Mouse (Mus musculus) stomach, embryonic 14.5 days (tissue): Measurements from ENCODE around the gene Dcp1a. TPM values are rescaled to one million over a fixed set of nuclear protein-coding genes. Genes with fewer than 3 reads are reported as not detected.

Experiments used
- ATAC-seq: fragments of 200-750 bp; cut with Nextera tagmentation; 2 replicates; pipeline ENCODE4 v1.8.0; 2017; ENCODE audit warnings: low read depth, moderate TSS enrichment; ENCODE audit not compliant: insufficient number of reproducible peaks, insufficient read depth, low FRiP score
- H3K27ac ChIP-seq: fragments of 300-500 bp; sonication (generic); 2 replicates; pipeline ENCODE4 v1.5.1; 2014; ENCODE audit warnings: mild to moderate bottlenecking, low read length, moderate library complexity, mixed read lengths
- H3K27me3 ChIP-seq: fragments of 300-500 bp; sonication (generic); 2 replicates; pipeline ENCODE4 v1.6.1; 2014; ENCODE audit warnings: low read length, control low read depth, mixed read lengths; ENCODE audit not compliant: control insufficient read depth, insufficient read depth
- H3K36me3 ChIP-seq: fragments of 300-500 bp; sonication (generic); 2 replicates; pipeline ENCODE4 v1.6.1; 2014; ENCODE audit warnings: mild to moderate bottlenecking, control low read depth, low read length, moderate library complexity, mixed read lengths; ENCODE audit not compliant: control insufficient read depth, insufficient read depth
- H3K4me1 ChIP-seq: fragments of 300-500 bp; sonication (generic); 2 replicates; pipeline ENCODE4 v1.6.1; 2014; ENCODE audit warnings: low read length, control low read depth, mixed read lengths; ENCODE audit not compliant: control insufficient read depth, insufficient read depth
- H3K4me2 ChIP-seq: fragments of 300-500 bp; sonication (generic); replicated peaks from 2 replicates; pipeline ENCODE4 v1.6.1; 2014; ENCODE audit warnings: low read depth, low read length, control low read depth
- H3K4me3 ChIP-seq: fragments of 300-500 bp; sonication (generic); 2 replicates; pipeline ENCODE4 v1.5.1; 2014; ENCODE audit warnings: low read depth, low read length, control low read depth
- H3K9ac ChIP-seq: fragments of 300-500 bp; sonication (generic); replicated peaks from 2 replicates; pipeline ENCODE4 v1.6.1; 2014; ENCODE audit warnings: low read depth, mild to moderate bottlenecking, control low read depth, low read length, moderate library complexity, mixed read lengths
- H3K9me3 ChIP-seq: fragments of 300-500 bp; sonication (generic); 2 replicates; pipeline ENCODE4 v1.6.1; 2016; ENCODE audit warnings: low read depth, low read length, control low read depth; ENCODE audit not compliant: control insufficient read depth
- WGBS: fragments of 180-500 bp; shearing (Covaris S2); extraction: QIAGEN DNeasy Blood & Tissue Kit; methylation state at CpG from one replicate; pipeline ENCODE4 v1.1.7; 2014; 5-methylcytosine and 5-hydroxymethylcytosine counted together
- polyA plus RNA-seq: library from polyadenylated mRNA; unstranded; fragments of >200 nt; fragmentation: Nextera tagmentation; extraction: Ambion mirVana; gene quantifications from 2 replicates; pipeline ENCODE4 v1.2.1, GENCODE M21; 2014

Dcp1a gene
- polyA plus RNA-seq = 28.9 and 35.5 TPM in 2 replicates

DNA sequence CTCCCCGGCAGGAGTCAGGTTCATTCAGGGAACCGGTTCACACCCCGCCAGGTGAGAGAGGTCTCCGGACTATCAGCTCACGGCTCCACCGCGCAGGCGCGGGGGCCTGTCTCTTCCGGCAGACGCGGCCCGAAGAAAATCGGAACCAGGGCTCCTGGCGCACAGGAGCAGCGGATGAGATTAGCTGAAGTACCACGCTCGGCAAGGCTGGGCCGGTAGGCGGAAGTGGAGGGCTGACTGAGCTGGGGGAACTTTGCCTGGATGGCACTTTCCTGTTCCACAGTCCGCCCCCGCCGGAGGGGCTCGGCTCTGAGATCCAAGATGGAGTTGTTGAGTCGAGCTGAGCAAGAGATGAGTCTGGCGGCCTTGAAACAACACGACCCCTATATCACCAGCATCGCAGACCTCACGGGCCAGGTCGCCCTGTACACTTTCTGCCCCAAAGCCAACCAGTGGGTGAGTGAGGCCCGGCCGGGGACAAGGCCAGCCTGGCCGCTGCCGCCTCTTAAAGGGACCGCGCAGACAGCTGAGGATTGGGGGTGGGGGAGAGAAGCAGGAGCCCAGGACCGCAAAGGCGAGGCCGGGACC, at the start of gene Dcp1a:
Gene Dcp1a (plus strand): TSS at position 175 of the 588 bp plus-strand sequence.
- peaks cover 17% of the 10 kb centered on the region for H3K36me3 ChIP-seq
- peaks cover 7% of the 10 kb centered on the region; the same call in 1 of the 2 replicates for H3K4me1 ChIP-seq
- no peaks in the 10 kb centered on the region for H3K27me3 ChIP-seq
- peak; percentile 98 for ATAC-seq
- peak within 1 kb of the TSS; percentile 66 for H3K9ac ChIP-seq
- under 1% methylated on average over 39 of the region's 39 CpGs for WGBS
- H3K9me3 ChIP-seq = no peaks in the 10 kb centered on the region
- peak within 1 kb of the TSS; percentile 78 for H3K4me2 ChIP-seq
- peak within 1 kb of the TSS; percentile 85; the same call in 1 of the 2 replicates for H3K27ac ChIP-seq
- peak within 1 kb of the TSS; percentile 86 for H3K4me3 ChIP-seq

GRCm38 (mm10) chr14:30429606-30430005, 49.7 kb upstream of the Dcp1a start:
- 58% methylated on average over 9 of the region's 9 CpGs for WGBS
- Histone ChIP-seq H3K9ac (no peak overlapping the region), H3K36me3 (no peaks in the 10 kb centered on the region), H3K9me3 (no peaks in the 10 kb centered on the region), H3K4me3 (no peak overlapping the region), H3K4me2 (no peak overlapping the region), H3K27ac (no peak overlapping the region), H3K27me3 (no peaks in the 10 kb centered on the region), H3K4me1 (no peaks in the 10 kb centered on the region)
- ATAC-seq = no peak

GRCm38 (mm10) chr14:30430026-30430425, 49.3 kb upstream of the Dcp1a start:
- WGBS = 85% methylated on average over 9 of the region's 9 CpGs
- Histone ChIP-seq H3K4me2 (no peak overlapping the region), H3K4me3 (no peak overlapping the region), H3K4me1 (no peaks in the 10 kb centered on the region), H3K27ac (no peak overlapping the region), H3K9ac (no peak overlapping the region), H3K36me3 (no peaks in the 10 kb centered on the region), H3K9me3 (no peaks in the 10 kb centered on the region), H3K27me3 (no peaks in the 10 kb centered on the region)
- ATAC-seq = no peak

DNA sequence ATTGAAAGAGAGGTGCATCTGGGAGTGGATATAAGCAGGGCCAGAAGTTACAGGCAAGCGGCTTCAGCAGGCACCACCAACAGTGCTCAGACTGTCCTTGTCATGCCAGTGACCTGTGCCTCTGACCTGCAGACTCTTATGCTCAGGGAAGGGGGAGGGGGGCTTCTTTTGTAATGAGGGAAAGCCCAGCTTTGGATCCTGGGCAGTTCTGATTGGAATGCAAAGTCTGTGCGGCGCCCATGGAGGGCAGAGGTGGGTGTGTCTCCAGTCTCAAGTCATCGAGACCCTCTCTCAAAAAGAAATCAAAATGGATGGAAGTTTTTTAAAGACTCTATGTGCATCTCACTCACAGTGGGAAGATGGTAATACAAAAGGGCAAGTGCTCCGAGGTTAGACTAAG, 48.9 kb upstream of the Dcp1a start:
- no peak overlapping the region for H3K27ac ChIP-seq
- no peak overlapping the region for H3K4me3 ChIP-seq
- ATAC-seq = no peak
- H3K36me3 ChIP-seq = no peaks in the 10 kb centered on the region
- no peaks in the 10 kb centered on the region for H3K9me3 ChIP-seq
- no peaks in the 10 kb centered on the region for H3K27me3 ChIP-seq
- H3K9ac ChIP-seq = no peak overlapping the region
- H3K4me1 ChIP-seq = no peaks in the 10 kb centered on the region
- 80% methylated on average over 5 of the region's 5 CpGs for WGBS
- no peak overlapping the region for H3K4me2 ChIP-seq

- ATAC-seq = no peak
These were observed 44.0 kb upstream of the Dcp1a start for GRCm38 (mm10) chr14:30435316-30435715.

DNA sequence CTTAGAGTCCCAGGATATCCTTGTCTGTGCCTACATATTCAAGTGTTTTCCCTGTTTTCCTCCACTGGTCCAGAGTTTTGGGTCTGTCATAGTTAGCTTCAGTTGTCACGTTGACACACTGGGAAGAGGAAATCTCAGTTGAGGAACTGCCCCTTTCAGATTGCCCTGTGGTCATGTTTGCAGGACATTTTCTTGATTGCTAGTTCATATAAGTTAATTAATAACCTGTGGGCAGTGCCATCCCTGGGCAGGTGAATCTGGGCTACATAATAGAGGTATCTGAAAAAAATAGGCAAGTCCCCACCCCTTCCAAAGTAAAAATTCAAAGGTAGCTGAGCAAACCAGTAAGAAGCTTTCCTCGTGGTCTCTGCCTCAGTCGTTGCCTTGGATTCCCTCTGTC, 39.4 kb upstream of the Dcp1a start:
- Histone ChIP-seq H3K4me2 (no peak overlapping the region), H3K27me3 (0 out of 2 replicates have a peak, but pooled peaks cover 2% of the 10 kb centered on the region), H3K4me3 (no peak overlapping the region), H3K9ac (no peak overlapping the region), H3K4me1 (no peaks in the 10 kb centered on the region), H3K27ac (no peak overlapping the region), H3K9me3 (no peaks in the 10 kb centered on the region), H3K36me3 (no peaks in the 10 kb centered on the region)
- WGBS = 71% methylated on average over 3 of the region's 3 CpGs
- ATAC-seq = no peak

More at GRCm38 (mm10) chr14:30435316-30435715, 44.0 kb upstream of the Dcp1a start:
- Histone ChIP-seq H3K4me2 (no peak overlapping the region), H3K4me1 (no peaks in the 10 kb centered on the region), H3K4me3 (no peak overlapping the region), H3K27me3 (0 out of 2 replicates have a peak, but pooled peaks cover 2% of the 10 kb centered on the region), H3K9me3 (no peaks in the 10 kb centered on the region), H3K36me3 (no peaks in the 10 kb centered on the region), H3K9ac (no peak overlapping the region), H3K27ac (no peak overlapping the region)
- 91% methylated on average over 5 of the region's 5 CpGs for WGBS

DNA sequence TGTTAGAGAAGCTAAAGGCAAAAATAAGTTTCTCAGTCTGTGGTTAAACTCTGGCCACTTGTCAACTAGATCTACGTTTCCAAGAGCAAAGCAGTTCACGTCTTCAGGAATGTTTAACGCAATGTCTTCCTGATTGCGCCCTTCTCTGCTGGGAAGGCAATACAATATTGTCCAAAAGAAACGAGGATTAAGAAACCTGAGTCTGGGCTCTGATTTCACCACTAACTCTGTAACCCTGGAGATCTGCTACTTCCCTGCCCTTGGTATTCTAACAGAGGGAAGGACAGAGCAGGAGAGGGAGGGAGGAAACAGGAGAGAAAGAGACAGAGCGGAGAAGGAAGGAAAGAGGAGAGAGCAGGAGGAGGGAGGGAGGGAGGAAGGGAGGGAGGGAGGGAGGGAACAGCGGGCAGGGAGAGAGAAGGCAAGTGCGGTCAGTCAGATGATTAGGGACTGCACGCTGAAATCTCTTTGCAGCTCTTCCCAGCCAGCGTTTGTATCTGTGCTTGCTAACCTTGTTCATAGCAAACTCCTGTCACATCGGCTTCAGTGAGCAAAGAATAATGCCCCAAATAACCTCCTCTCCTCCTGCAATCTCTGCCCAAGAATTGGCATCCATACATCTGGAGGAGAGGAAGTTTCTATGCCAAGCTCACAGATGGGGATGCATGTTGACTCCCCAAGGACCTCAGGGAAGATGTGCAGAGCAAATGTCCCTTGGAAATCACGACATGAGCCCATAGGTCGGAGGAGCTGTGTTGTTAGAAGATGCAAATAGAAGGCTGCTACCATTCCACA, 23.3 kb upstream of the Dcp1a start:
- 18% methylated on average over 13 of the region's 13 CpGs for WGBS
- no peaks in the 10 kb centered on the region for H3K36me3 ChIP-seq
- H3K4me3 ChIP-seq = no peak overlapping the region
- no peak overlapping the region for H3K27ac ChIP-seq
- no peaks in the 10 kb centered on the region for H3K4me1 ChIP-seq
- 0 out of 2 replicates have a peak overlapping the region, but pooled peaks have one; percentile 10 for H3K4me2 ChIP-seq
- H3K9me3 ChIP-seq = no peaks in the 10 kb centered on the region
- H3K27me3 ChIP-seq = no peaks in the 10 kb centered on the region
- ATAC-seq = no peak
- H3K9ac ChIP-seq = no peak overlapping the region

GRCm38 (mm10) chr14:30457436-30457835, 21.9 kb upstream of the Dcp1a start:
- Histone ChIP-seq H3K9ac (no peak overlapping the region), H3K27me3 (no peaks in the 10 kb centered on the region), H3K4me1 (no peaks in the 10 kb centered on the region), H3K36me3 (no peaks in the 10 kb centered on the region), H3K9me3 (no peaks in the 10 kb centered on the region), H3K4me2 (no peak overlapping the region), H3K27ac (no peak overlapping the region), H3K4me3 (no peak overlapping the region)
- ATAC-seq = no peak
- 71% methylated on average over 7 of the region's 7 CpGs for WGBS
